Mouse (Mus musculus): ENCODE data around the gene Fgf8. TPM values are rescaled to one million over a fixed set of nuclear protein-coding genes. Genes with fewer than 3 reads are reported as not detected.

The Fgf8 gene
- total RNA-seq, 2 experiments from 2014 or later: not detected

GRCm38 (mm10) chr19:45730042-45730441 is 12.7 kb downstream of the Fgf8 start:
- no peak for DNase-seq (ENCODE audit: low spot score in 2 of 2)

GRCm38 (mm10) chr19:45727231-45727630 is 15.5 kb downstream of the Fgf8 start:
- DNase-seq (ENCODE audit: low spot score in 2 of 2): no peak

GRCm38 (mm10) chr19:45725677-45726277 is 16.9 kb downstream of the Fgf8 start:
- DNase-seq (ENCODE audit: low spot score in 2 of 2): no peak

GRCm38 (mm10) chr19:45722188-45722587 is 20.5 kb downstream of the Fgf8 start:
- no peak for DNase-seq (ENCODE audit: low spot score in 2 of 2)

GRCm38 (mm10) chr19:45718286-45718685 is 24.4 kb downstream of the Fgf8 start:
- DNase-seq (ENCODE audit: low spot score in 2 of 2): no peak

GRCm38 (mm10) chr19:45717493-45718220 is 25.1 kb downstream of the Fgf8 start:
- DNase-seq (ENCODE audit: low spot score in 2 of 2): peak; percentile 49 to 64

GRCm38 (mm10) chr19:45708704-45709103 is 34.0 kb downstream of the Fgf8 start:
- no peak for DNase-seq (ENCODE audit: low spot score in 2 of 2)

GRCm38 (mm10) chr19:45696281-45696600 is 46.5 kb downstream of the Fgf8 start:
- DNase-seq (ENCODE audit: low spot score in 2 of 2): no peak

- DNase-seq (ENCODE audit: low spot score in 2 of 2): no peak
These were observed 47.0 kb downstream of the Fgf8 start for GRCm38 (mm10) chr19:45695496-45696280.

GRCm38 (mm10) chr19:45694056-45694455 is 48.7 kb downstream of the Fgf8 start:
- no peak for DNase-seq (ENCODE audit: low spot score in 2 of 2)

GRCm38 (mm10) chr19:45692211-45692610 is 50.5 kb downstream of the Fgf8 start:
- peak; percentile 12 to 19 for DNase-seq (ENCODE audit: low spot score in 2 of 2)

- no peak for DNase-seq (ENCODE audit: low spot score in 2 of 2)
These were observed 51.6 kb downstream of the Fgf8 start for GRCm38 (mm10) chr19:45691001-45691535.

- no peak for DNase-seq (ENCODE audit: low spot score in 2 of 2)
These were observed 55.7 kb downstream of the Fgf8 start for GRCm38 (mm10) chr19:45687001-45687400.

Other genes with a start within 250 kb of the Fgf8 start
- gene Poll, start 182.4 kb downstream of the Fgf8 start, total RNA-seq (2021): 1 to 10 TPM; 6.9 to 8.8 TPM
- gene Gm17018, start 182.3 kb downstream of the Fgf8 start, total RNA-seq (2021): 10 to 100 TPM; 55.6 to 56.4 TPM
- 10 to 100 TPM; 29.7 to 30.3 TPM for gene Fbxw4, start 82.6 kb downstream of the Fgf8 start, total RNA-seq (2021)
- gene Npm3, start 6.7 kb upstream of the Fgf8 start, total RNA-seq (2021): 10 to 100 TPM; 16.7 to 18.1 TPM
- 100 to 1,000 TPM; 134 to 157 TPM for gene Mgea5, start 40.9 kb upstream of the Fgf8 start, total RNA-seq (2021)
- gene Kcnip2, start 73.1 kb upstream of the Fgf8 start, total RNA-seq (2021): 100 to 1,000 TPM; 133 to 134 TPM

Measured in layer of hippocampus, postnatal 10 days (tissue).